Mouse (Mus musculus): ENCODE results near the gene Immt.
"Not testable (repeated sequence)": the region's sequence is repeated elsewhere in the genome, so short reads cannot be mapped to it uniquely, and the experiment has no call there.

The Immt gene

GRCm38 (mm10) chr6:71840597-71841290, 9.6 kb downstream of the Immt start:
- DNase-seq (ENCODE audit: extremely low read depth, low read depth, low spot score), result no peak

GRCm38 (mm10) chr6:71846906-71847305, 15.8 kb downstream of the Immt start:
- DNase-seq (ENCODE audit: extremely low read depth, low read depth, low spot score), result not testable (repeated sequence)

- no peak for DNase-seq (ENCODE audit: extremely low read depth, low read depth, low spot score)
Observed at GRCm38 (mm10) chr6:71867751-71868150, 36.6 kb downstream of the Immt start.

DNA sequence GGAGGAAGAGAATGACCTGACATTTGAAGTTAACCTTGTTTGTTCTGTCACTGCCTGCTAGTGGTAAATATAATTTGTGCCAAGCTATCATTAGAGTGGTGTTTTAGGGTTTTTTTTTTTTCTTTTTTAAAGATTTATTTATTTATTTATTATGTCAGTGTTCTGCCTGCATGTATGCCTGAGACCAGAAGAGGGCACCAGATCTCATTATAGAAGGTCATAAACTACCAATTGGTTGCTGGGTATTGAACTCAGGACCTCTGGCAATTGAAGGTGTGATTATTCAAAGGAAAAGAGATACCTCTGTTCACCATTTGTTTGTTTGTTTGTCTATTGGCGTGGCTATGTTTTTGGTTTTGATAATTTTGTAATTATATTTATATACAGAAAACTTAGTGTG, 37.7 kb downstream of the Immt start:
- no peak for DNase-seq (ENCODE audit: extremely low read depth, low read depth, low spot score)

DNA sequence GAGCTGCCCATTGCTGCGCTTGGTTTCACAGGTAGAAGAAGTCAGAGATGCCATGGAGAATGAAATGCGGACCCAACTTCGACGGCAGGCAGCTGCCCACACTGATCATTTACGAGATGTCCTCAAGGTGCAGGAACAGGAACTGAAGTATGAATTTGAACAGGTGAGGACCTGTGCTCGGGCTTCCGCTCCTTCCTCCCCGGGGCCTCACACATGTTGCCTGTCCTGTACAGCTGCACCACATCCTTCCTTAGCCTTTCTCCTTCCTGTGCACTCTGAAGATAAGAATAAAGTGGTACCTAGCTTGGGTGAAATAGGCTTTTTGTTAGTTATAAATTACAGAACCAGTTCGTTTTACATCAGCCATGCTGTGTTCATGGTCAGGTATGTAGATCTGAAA, 40.3 kb downstream of the Immt start:
- no peak for DNase-seq (ENCODE audit: extremely low read depth, low read depth, low spot score)

GRCm38 (mm10) chr6:71877965-71878760, 47.0 kb downstream of the Immt start:
- no peak for DNase-seq (ENCODE audit: extremely low read depth, low read depth, low spot score)

GRCm38 (mm10) chr6:71893263-71893662, 62.1 kb downstream of the Immt start:
- no peak for DNase-seq (ENCODE audit: extremely low read depth, low read depth, low spot score)

DNA sequence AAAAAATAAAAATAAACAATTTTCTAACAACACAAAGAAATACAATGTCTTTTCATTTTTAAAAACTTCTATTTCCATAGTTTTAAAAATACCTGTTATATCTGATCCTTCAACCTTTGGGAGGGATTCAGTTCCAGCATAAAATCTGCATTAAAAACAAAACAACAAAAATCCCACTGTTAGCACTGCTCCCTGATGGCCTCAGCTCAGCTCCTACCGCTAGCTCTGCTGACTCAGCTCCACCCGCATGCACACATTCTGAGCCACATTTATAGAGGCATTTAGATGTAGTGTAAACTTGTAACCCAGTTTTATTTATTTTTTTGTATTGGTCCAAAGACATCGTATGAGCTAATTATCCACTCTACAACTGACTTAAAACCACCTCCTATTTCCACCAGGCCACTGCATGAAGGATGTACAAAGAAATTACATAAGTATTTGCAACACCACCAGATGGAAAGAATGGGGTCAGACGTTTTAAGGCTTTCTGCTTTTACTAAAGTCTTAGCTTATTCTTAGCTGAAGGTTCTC, 76.6 kb downstream of the Immt start:
- DNase-seq (ENCODE audit: extremely low read depth, low read depth, low spot score), result no peak

DNA sequence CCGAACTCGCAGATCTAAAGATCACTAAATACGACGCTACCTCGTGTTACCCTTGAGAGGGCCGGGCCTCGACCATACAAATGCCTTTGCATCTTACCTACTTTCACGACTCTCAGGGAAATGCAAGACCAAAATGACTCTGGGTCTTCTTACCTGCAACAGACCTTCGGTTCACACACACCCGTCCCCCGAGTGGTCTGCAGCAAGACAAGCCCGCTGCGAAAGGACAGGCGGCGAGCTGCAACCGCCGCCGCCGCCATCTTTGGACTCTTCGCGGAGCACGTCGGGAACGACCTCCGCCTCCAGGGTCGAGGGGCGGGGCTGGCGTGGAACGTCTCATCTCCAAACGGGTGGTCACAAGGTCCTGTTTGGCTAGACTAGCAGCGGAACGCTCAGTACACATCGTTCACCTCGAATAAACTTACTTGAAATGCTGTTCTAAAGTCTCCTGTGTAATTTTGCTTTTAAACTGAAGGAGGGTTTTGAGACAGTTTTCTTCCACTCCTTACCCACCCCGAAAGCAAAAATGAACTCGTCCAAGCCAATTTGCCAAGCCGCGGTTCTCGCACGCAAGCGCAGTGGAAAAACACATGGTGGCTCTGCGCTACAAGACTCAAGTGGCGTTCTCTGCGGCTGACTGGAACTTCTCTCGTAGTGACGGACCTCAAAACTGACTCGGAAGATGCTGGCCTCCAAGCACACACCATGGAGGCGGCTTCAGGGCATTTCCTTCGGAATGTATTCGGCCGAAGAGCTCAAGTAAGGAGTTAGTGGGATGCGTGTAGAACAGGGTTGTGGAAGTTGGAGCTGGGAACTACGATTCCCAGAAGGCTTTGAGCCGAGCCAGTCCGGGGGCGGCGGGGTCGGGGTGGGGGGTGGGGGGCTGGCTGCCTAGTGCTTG, 77.6 kb downstream of the Immt start, which contains the start of the genes Ptcd3 and Polr1a:
TSS of gene Ptcd3 (minus strand) at position 270 of the 901 bp plus-strand sequence.
TSS of gene Polr1a (plus strand) at position 573 of the 901 bp plus-strand sequence.
- peak; percentile 63 for DNase-seq (ENCODE audit: extremely low read depth, low read depth, low spot score)

DNA sequence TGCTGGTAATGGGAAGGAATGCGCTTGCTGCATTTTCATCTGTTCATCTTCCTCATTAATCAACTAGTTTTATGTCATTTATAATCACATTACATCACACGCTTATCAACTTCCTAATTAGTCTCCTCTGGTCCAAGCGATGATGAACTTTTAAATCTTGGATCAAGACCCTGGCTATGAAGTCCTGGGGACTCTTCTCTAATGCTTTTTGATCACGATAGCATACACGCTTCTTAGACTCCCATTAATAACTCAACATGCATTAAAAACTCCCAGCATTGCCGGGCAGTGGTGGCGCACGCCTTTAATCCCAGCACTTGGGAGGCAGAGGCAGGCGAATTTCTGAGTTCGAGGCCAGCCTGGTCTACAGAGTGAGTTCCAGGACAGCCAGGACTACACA, 78.3 kb downstream of the Immt start:
- DNase-seq (ENCODE audit: extremely low read depth, low read depth, low spot score), result no peak

DNA sequence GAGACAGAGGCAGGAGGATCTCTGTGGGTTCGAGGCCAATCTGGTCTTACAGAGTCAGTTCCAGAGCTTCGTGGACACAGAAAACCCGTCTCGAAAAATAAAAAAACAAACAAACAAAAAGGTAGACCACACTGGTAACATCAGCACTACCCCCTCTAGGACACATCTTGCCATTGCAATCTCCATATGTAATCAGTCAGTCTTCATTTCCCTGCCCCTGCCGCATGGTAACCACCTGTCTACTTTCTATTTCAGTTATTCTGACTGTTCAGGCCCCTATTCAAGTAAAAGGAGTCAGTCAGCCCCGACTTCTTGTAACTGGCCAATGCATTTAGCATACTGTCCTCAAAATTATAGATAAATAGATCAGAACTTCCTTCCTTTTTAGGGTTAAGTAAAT, 78.7 kb downstream of the Immt start:
- DNase-seq (ENCODE audit: extremely low read depth, low read depth, low spot score), result no peak

DNA sequence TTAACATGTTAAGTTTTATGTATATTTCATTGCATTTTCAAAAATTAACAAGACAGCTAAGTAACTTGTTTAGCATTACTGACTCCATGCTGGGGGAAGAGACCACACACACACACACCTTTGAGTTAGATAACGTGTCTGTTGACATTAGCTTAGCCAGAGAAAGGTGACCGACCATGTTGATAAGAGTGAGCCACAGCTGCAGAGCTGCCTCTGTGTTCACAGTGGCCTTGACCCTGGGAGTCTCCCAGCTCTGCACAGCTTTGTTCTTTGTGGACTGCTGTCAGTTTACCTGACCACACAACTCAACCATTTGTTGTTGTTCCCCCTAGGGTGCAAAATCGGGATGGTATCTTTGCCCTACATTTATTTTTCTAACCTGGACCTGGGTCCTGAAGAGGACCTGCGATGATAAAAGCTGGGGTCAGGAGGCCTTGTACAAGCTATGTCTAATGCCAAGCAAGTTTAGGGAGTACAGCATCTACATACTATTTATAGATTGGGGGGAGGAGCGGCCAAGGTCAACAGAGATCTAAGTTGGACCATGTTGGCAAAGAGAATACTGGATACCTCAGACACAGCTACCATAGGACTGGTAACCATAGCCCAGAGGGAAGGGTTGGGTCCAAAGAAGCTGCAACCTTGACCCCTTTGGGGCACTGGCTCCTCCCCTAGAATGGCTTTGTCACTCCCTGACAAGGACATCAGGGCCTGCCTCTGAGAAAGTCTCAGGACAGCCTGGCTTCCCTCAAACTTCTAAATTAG, 80.7 kb downstream of the Immt start:
- DNase-seq (ENCODE audit: extremely low read depth, low read depth, low spot score), result no peak

DNA sequence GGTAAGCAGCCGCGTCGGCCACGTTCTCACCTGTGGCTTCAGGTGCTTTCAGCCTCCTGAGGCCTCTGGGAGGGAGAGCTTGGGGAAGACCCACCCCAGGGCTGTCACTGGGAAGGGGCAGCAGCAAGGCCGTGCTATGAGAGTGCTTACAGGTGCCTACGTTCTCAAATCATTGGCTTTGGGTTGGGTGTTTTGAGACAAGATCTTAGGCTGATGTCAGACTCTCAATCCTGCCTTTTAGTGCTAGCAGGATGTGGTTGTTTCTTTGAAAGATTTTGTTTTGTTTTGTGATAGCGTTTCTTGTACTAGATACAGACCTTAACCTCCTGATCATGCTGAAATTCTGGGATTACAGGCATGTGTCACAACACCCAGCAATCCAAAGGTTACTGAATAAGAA, 89.6 kb downstream of the Immt start:
- DNase-seq (ENCODE audit: extremely low read depth, low read depth, low spot score), result no peak

DNA sequence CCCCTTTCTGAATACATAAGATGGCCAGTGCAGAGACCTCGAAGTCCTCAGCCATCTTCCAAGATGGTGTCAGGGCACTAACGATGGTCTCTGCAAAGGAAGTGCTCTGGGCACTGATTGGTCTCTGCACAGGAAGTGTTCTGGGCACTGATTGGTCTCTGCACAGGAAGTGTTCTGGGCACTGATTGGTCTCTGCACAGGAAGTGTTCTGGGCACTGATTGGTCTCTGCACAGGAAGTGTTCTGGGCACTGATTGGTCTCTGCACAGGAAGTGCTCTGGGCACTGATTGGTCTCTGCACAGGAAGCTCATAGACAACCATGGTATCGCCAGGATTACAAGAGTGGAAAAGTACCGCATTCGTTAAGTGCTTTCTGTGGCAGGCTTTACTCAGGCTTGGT, 94.1 kb downstream of the Immt start:
- not testable (repeated sequence) for DNase-seq (ENCODE audit: extremely low read depth, low read depth, low spot score)

Data from fat pad, adult 2 months (tissue).